Mouse (Mus musculus) ES-E14 (cell line): ENCODE data around the gene Elp5. TPM values are rescaled to one million over a fixed set of nuclear protein-coding genes. Genes with fewer than 3 reads are reported as not detected.

Experiments
- DNase-seq: peaks from one replicate; pipeline ENCODE4 v3.0.0-alpha.2; 2013; ENCODE audit warnings: low read depth, low spot score
- H3K27ac ChIP-seq: 2 replicates; pipeline ENCODE4 v1.5.1; 2012; ENCODE audit warnings: low read depth, mild to moderate bottlenecking, low read length, moderate library complexity, mixed read lengths; ENCODE audit not compliant: poor library complexity, insufficient read depth, severe bottlenecking
- H3K36me3 ChIP-seq: 2 replicates; pipeline ENCODE4 v1.6.1; 2012; ENCODE audit warnings: mild to moderate bottlenecking, low read length, moderate library complexity, mixed read lengths; ENCODE audit not compliant: control insufficient read depth, poor library complexity, insufficient read depth, severe bottlenecking
- H3K4me1 ChIP-seq, 2 experiments: fragments of 150-350 bp in 1 of 2; sonication (generic) in 1 of 2; 2 replicates each; pipeline ENCODE4 v1.6.1; 2012; ENCODE audit warnings: low read length in 2 of 2, mild to moderate bottlenecking in 1 of 2, mixed read lengths in 1 of 2; ENCODE audit not compliant: control insufficient read depth in 2 of 2, insufficient read depth in 2 of 2, poor library complexity in 1 of 2
- H3K4me3 ChIP-seq, 2 experiments: fragments of 150-350 bp in 1 of 2; sonication (generic) in 1 of 2; 2 replicates each; pipeline ENCODE4 v1.5.1; 2012; ENCODE audit warnings: low read length in 2 of 2, low read depth in 1 of 2, mild to moderate bottlenecking in 1 of 2, mixed read lengths in 1 of 2; ENCODE audit not compliant: insufficient read depth in 1 of 2, poor library complexity in 1 of 2, severe bottlenecking in 1 of 2
- H3K9ac ChIP-seq: 2 replicates; pipeline ENCODE4 v1.6.1; 2012; ENCODE audit warnings: low read depth, mild to moderate bottlenecking, low read length, mixed read lengths; ENCODE audit not compliant: poor library complexity, insufficient read depth, severe bottlenecking
- H3K9me3 ChIP-seq: fragments of 150-350 bp; sonication (generic); 2 replicates; pipeline ENCODE4 v1.6.1; 2012; ENCODE audit warnings: low read depth, mild to moderate bottlenecking, low read length; ENCODE audit not compliant: control insufficient read depth, insufficient read depth
- CHD2 ChIP-seq: IDR thresholded peaks from 2 replicates; pipeline ENCODE4 v1.6.1; 2014; ENCODE audit warnings: mild to moderate bottlenecking, low read depth, low read length, inconsistent platforms
- HCFC1 ChIP-seq: IDR thresholded peaks from 2 replicates; pipeline ENCODE4 v1.6.1; 2012; ENCODE audit warnings: low read length, inconsistent platforms, borderline replicate concordance; ENCODE audit not compliant: insufficient read depth
- MAFK ChIP-seq: IDR thresholded peaks from 2 replicates; pipeline ENCODE4 v1.6.1; 2014; ENCODE audit warnings: mild to moderate bottlenecking, low read depth, low read length, inconsistent platforms; ENCODE audit not compliant: insufficient read depth
- ZC3H11A ChIP-seq: IDR thresholded peaks from 2 replicates; pipeline ENCODE4 v1.6.1; 2012; ENCODE audit warnings: low read depth, mild to moderate bottlenecking, inconsistent platforms, low read length, borderline replicate concordance
- ZNF384 ChIP-seq: IDR thresholded peaks from 2 replicates; pipeline ENCODE4 v1.6.1; 2012; ENCODE audit warnings: low read depth, low read length, inconsistent platforms
- in situ Hi-C, 2 experiments: fragments of 600-800 bp; cut with MboI; formaldehyde crosslinking; loops; one replicate each; pipeline ENCODE4 v1.15.1; 2025; ENCODE audit warnings: low sequenced_read_pairs in 2 of 2, inconsistent platforms in 1 of 2; ENCODE audit not compliant: unreplicated experiment in 2 of 2
- total RNA-seq: library from RNA; depleted of rRNA; stranded (reverse); fragments of 300-350 nt; gene quantifications from 2 replicates; pipeline ENCODE4 v1.2.3, GENCODE M21; 2012

The Elp5 gene
- total RNA-seq, 1 experiment = 87.9 TPM

DNA sequence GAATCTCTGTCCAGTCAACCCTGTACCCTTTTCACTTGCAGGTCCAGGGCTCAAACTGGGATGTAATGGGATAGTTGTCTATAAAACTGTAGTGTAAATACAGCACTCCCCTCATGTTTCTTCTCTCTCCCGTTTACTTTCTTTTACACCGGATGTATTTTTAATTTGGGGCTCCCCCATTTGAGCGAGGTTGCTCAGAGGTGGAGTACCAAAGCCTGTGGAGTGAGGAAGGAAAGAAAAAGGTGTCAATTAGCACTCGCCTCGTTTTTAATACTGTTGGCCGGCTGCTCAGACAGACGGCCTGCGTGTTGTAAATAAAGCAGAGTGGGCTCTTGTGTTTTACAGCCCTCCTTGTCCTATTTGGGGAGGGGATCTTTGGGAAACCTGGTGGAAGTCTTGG lies 17.3 kb upstream of the Elp5 start:
- Histone ChIP-seq H3K4me1 (peaks cover 10 to 18% of the 10 kb centered on the region in 2 experiments), H3K9me3 (no peaks in the 10 kb centered on the region), H3K27ac (no peak overlapping the region), H3K9ac (no peak overlapping the region), H3K36me3 (peaks cover 29% of the 10 kb centered on the region), H3K4me3 (no peak overlapping the region)
- DNase-seq = no peak
- TF ChIP-seq ZNF384 (no peak), MAFK (no peak), CHD2 (no peak), ZC3H11A (no peak), HCFC1 (no peak)
- in situ Hi-C loops = no loop called here

- H3K4me1 ChIP-seq = peaks cover 10 to 12% of the 10 kb centered on the region in 2 experiments; a peak in 3 of 4 replicates
- H3K9ac ChIP-seq = no peak overlapping the region; the same call in 1 of the 2 replicates
- TF ChIP-seq CHD2 = no peak
- no peak for TF ChIP-seq HCFC1
- TF ChIP-seq MAFK = no peak
- no peak for TF ChIP-seq ZC3H11A
- no peak for TF ChIP-seq ZNF384
- H3K27ac ChIP-seq = no peak overlapping the region
- peaks cover 31% of the 10 kb centered on the region for H3K36me3 ChIP-seq
- no peak for DNase-seq
- in situ Hi-C loops = no loop called here
- H3K4me3 ChIP-seq = no peak overlapping the region
- no peaks in the 10 kb centered on the region for H3K9me3 ChIP-seq
These were observed 16.5 kb upstream of the Elp5 start for GRCm38 (mm10) chr11:69998567-69999491.

- no peak for TF ChIP-seq ZNF384
- peak; percentile 20; the same call in 1 of the 2 replicates for TF ChIP-seq HCFC1
- TF ChIP-seq CHD2 = peak; percentile 45; the same call in 1 of the 2 replicates
- no peak for TF ChIP-seq ZC3H11A
- no peak for TF ChIP-seq MAFK
- peak overlapping the region; percentile 95 to 98 for H3K4me3 ChIP-seq
- H3K36me3 ChIP-seq = peaks cover 26% of the 10 kb centered on the region
- H3K4me1 ChIP-seq = peaks cover 10 to 12% of the 10 kb centered on the region in 2 experiments; a peak in 3 of 4 replicates
- H3K9ac ChIP-seq = peak overlapping the region; percentile 97
- in situ Hi-C loops = no loop called here
- DNase-seq = no peak
- no peaks in the 10 kb centered on the region for H3K9me3 ChIP-seq
- peak overlapping the region; percentile 96 for H3K27ac ChIP-seq
These were observed 14.8 kb upstream of the Elp5 start for GRCm38 (mm10) chr11:69997070-69997509.

GRCm38 (mm10) chr11:69996161-69997061 lies 14.1 kb upstream of the Elp5 start:
- Histone ChIP-seq H3K4me3 (peak overlapping the region; percentile 95 to 98), H3K36me3 (peaks cover 25% of the 10 kb centered on the region), H3K9me3 (no peaks in the 10 kb centered on the region), H3K4me1 (peaks cover 7 to 12% of the 10 kb centered on the region in 2 experiments; a peak in 3 of 4 replicates), H3K9ac (peak overlapping the region; percentile 97), H3K27ac (peak overlapping the region; percentile 96)
- no peak for DNase-seq
- TF ChIP-seq HCFC1 = no peak; the same call in 1 of the 2 replicates
- no peak for TF ChIP-seq ZNF384
- TF ChIP-seq MAFK = no peak
- TF ChIP-seq ZC3H11A = no peak
- TF ChIP-seq CHD2 = no peak
- in situ Hi-C loops = no loop called here
